Mouse (Mus musculus) G1E-ER4 (cell line): ENCODE results near the gene Opcml. TPM values are rescaled to one million over a fixed set of nuclear protein-coding genes. Genes with fewer than 3 reads are reported as not detected.

Experiments used
- GATA1 ChIP-seq: IDR thresholded peaks from one replicate; pipeline ENCODE4 v1.8.0; 2012; ENCODE audit warnings: low read length, inconsistent platforms
- polyA plus RNA-seq: library from polyadenylated mRNA; stranded (reverse); fragments of >175 nt; gene quantifications from 2 replicates; pipeline ENCODE4 v1.2.3, GENCODE M21; 2012

The Opcml gene
- polyA plus RNA-seq, 1 experiment, result not detected

DNA sequence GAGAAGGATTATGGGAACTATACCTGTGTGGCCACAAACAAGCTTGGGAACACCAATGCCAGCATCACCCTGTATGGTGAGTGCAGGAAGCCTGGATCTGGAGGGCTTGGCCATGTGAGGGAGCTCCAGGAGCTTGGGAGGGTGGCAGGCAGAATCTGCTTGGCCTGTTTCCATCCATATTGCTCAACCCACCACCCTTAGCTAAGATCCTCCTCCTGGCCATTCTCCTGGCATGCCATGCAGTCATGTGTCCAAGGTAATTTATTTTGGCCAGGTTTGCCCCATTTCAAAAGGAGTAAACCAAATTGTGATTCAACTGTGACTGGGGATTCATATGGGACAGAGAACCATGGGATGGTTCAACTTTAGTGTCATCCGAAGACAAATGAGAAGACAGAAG is 1112.7 kb downstream of the Opcml start:
- TF ChIP-seq GATA1, result no peak

GRCm38 (mm10) chr9:28909738-28910137 is 1119.2 kb downstream of the Opcml start:
- TF ChIP-seq GATA1, result no peak

DNA sequence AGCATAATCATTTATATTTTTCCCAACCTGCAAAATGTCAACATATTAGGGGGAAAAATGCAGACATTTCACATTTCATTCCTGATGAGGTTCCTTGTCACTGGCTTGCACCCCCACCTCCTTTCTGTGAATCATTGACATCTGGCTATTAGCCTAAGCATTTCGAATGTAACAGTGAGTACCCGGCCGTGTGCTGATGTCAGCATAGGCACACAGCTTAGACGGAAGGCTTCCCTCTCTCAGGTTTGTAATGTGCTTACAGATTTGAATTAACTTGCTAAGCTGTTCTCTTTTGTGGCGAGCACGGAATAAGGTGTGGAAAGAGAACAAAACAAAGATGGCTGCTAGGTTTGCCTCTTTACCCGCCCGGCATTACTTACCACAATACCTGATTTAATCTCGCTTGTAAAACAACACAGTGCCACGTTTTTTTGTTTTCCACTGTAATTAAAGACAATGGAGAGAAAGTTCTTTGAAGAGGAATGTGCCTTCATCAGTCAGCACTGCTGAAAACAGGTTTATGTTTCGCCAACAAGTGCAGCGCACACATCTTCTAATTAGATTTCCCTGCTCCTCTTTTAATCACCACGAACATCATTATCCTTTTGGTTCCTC is 1121.1 kb downstream of the Opcml start:
- no peak for TF ChIP-seq GATA1

GRCm38 (mm10) chr9:28932069-28932468 is 1141.5 kb downstream of the Opcml start:
- no peak for TF ChIP-seq GATA1

- no peak for TF ChIP-seq GATA1
These were observed 1146.6 kb downstream of the Opcml start for GRCm38 (mm10) chr9:28937163-28937562.

- no peak for TF ChIP-seq GATA1
These were observed 1147.4 kb downstream of the Opcml start for GRCm38 (mm10) chr9:28937980-28938379.

DNA sequence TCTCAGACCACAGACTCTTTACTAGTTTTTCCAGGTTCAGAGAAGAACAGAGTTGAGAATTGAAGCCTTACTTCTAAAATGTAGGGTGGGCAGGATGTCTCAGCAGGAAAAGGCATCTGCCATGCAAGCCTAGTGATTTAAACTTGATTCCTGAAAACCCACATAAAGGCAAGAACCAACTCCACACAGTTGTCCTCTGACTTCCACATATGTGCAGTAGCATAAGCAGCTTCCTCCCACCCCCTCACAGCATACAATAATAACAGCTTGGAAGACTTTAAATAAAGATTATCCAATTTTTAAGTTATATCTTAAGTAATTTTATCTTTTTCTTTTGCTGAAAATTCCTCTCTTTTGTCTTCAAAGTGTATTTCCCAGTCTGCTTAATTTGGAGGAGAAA is 1150.3 kb downstream of the Opcml start:
- no peak for TF ChIP-seq GATA1

- no peak for TF ChIP-seq GATA1
These were observed 1178.9 kb downstream of the Opcml start for GRCm38 (mm10) chr9:28969455-28969854.
